Mouse (Mus musculus): ENCODE results near the gene Clec11a.
A peak's percentile ranks its signal among the peaks of the same experiment; 100 is the strongest.

Clec11a gene

DNA sequence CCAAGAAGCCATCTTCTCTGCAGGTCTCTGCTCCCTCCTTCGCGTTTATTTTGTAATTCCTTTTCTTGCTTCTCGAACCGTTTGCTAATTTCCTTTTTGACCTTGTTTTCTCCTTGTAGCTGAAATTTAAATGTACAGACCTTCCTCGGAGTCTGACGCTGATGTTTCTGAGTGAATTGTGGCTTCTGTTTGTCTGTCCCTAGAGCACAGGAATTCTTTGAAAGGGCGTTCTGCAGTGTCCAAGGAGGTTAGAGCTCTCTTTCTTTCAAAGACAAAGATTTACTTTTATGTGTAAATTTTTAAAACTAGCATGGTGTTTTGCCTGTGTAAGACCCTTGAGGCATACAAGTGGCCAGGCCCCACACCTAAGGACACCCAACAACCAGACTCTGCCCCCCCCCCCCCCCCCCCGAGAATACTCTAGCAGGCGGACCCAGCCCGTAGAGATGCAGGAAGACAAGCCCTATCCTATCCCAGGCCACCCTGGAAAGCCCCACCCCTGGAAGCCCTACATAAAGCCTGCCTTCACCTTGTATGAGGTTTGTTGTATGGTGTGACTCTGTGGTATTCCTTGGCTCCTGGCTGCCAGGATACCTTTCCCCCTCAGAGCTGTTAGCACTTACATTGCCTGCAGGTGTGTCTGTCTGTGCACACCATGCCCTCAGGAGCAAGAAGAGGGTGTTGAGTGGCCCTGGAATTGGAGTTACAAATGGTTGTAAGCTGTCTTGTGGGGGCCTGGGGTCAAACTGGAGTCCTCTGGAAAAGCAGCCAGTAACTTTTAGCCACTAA lies 30.0 kb downstream of the Clec11a start:
- no peak for DNase-seq

DNA sequence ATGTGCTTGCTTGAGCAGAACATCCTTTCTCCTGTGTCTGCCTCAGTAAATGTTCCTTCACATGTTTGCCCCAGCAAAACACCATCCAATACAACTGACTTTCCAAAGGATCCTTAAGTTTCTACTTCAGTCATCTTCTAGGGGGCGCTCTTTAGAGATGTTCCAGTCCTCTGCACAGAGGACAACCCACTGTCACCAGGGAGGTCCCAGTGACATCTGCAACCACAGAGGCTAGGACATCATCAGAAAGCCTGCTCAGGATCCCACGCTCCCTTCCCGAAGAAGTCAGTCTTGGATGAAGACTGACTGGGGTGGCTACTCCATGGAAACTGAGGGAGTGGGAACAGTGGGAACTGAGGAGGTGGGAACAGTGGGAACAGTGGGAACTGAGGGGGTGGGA lies 31.2 kb downstream of the Clec11a start:
- no peak for DNase-seq

DNA sequence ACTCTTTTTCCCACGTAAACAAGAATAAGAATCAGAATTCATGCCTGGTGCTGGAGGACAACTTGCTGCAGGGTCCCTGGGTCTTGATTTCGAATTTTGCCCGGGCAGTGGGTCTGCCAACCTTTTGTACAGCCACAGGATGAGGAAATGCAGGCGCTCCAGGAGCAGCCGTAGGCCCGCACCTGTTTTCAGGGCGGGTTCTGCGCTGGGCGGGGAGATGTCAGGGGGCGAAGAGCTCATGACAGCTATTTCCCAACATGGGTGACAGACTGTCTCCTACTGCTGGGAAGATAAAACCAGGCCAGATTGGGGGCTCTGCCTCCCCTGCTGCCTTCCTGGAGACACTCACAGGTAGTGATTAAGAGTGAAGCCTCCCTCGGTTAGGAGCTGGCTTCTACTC lies 32.6 kb downstream of the Clec11a start:
- DNase-seq, result no peak

DNA sequence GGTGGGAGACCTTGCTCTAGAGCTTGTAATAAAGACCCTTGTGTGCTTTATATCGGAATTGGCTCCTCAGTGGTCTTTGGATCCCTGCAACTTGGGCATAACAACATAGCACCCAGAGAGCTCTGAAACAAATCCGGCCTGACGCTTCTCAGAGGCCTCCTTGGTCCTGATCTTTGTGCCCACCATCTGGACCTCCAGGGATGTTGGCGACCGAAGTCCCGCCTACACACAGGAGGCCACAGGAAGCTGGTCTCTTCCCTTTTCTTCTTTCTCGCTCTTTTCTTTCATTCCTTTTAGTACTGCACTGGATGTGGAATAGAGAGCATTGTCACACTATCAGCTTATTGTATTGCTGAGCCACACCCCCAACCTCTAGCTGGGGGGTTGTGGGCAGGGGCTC lies 33.3 kb downstream of the Clec11a start:
- no peak for DNase-seq

DNA sequence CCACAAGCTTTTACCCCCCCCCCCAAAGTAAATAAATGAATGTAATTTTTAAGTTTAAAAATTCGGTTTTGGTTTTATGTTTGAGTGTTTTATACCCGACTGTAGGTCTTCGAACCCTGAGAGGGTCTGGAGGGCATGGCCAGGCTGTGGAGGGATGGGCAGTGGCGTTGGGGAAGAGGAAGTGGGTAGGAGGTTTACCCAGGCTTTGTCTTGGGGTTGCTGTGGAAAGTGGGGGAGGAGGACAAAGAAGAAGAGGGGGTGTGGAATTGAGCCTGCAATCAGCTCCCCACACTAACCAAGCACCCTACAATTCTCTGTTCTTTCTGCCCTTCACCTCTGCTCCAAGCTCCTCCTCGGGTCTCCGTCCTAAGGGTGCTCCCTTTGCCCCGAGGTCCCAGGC lies 34.2 kb downstream of the Clec11a start:
- DNase-seq, result no peak

DNA sequence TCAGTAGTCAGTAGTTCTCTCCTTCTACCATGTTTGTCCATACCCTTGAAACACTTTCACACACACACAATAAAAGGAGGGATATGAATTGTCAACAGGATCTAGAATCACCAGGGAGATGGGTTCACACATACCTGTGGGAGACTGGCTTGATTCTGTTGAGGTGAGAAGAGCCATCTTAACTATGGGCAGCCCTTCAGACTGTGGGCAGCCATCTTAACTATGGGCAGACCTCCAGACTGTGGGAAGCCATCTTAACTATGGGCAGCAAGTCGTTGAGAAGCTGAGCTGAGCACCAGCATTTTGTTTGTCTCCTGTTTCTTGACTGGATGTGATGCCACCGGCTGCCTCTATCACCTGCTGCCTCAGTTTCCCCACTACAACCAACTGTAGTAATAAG lies 35.4 kb downstream of the Clec11a start:
- DNase-seq, result peak in 1 of 2 experiments; percentile 45

DNA sequence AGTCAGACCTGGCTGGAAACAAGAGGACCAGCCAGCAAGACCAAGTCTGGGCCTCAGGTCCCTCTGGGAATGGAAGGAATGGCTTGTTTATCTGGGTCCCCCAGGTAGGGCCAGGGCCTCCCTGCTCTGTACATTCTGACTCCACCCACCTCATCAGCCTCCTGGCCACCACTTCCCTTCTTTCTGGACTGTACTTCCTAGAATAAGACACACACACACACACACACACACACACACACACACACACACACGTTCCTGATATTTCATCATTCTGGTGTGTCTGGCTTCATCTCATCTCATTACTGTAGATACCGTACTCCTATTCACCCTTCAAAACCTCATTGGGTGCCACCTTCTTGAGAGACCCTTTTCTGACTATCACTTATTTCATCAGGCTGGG lies 37.3 kb downstream of the Clec11a start:
- no peak for DNase-seq

DNA sequence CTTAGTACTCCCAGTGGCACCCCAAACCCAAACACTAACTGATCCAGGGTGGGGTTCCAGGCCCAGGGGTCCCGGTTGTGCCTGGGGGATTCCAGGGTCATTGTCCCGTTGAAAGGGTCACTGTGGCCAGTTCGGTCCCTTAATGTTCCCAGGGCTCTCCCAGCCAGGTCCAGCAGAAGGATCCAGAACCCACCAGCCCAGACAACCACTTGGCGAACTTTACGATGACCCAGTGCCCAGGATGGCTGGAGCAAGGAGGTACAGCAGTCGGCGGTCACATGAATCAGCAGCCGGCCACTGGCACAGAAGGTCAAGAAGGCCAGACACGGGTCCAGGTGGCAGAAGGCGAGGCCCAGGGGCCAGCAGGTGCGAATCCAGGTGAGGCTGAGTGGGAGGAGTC lies 38.6 kb downstream of the Clec11a start:
- no peak for DNase-seq

DNA sequence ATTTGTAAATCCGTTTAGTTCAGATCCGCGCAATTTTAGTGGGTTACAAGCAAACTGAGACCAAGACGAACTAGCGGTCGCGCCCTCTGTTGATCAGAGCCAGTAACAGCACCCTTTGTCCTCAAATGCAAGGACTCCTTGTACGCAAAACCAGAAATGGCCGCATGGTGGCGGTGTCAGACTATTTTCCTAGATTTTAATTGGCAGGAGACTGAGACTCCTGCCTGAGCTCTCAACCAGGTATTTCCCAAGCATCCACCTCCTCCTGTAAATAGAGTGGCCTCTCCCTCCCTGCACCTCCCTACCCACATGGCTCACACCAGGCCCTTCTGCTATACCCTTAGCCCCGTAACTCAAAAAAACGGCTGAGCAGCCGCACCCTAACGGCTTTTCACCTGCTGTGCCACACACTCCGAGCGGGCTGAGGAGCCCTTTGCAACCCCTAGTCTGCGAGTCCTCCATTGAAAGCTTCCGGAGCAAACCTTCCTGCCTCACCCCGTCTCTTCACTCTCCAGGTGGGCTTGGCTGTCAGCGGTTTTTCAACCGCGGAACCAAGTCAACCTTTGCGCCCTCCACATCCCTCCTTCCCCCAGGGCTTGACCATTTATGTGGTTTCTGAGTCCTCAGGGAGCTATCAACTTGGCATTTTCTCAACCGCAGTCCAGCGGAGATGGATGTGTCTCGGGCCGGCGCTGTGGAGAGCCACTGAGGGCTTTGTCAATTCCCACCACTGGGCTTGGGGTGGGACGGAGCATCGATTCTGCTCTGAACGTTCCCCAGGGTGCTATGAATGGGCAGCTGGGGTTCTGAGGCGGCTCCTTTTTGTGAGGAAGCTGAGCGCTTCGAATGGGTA lies 43.7 kb downstream of the Clec11a start:
- DNase-seq, result peak; percentile 98 to 99

DNA sequence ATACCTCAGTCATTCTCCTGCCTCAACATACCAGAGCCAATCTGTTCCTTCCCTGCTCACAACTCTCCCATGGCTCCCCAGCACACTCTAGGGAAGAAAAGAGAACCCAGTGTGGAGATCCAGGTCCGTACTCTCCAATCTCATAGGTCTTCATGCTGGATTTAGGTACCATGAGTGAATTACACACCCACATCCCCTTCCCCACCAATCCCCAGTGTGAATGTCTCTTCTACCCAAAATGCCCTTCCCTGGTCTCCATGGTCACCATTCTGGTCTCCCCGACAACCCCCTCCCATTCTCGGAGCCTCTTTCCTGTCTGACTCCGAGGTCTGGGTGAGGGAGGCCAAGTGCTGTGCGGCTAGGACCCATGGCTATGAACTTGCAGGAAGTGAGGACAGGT lies 45.6 kb downstream of the Clec11a start, which contains the start of gene Gm15517:
Gm15517 (plus strand) TSS at position 301 of the 400 bp plus-strand sequence.
- DNase-seq, result no peak

DNA sequence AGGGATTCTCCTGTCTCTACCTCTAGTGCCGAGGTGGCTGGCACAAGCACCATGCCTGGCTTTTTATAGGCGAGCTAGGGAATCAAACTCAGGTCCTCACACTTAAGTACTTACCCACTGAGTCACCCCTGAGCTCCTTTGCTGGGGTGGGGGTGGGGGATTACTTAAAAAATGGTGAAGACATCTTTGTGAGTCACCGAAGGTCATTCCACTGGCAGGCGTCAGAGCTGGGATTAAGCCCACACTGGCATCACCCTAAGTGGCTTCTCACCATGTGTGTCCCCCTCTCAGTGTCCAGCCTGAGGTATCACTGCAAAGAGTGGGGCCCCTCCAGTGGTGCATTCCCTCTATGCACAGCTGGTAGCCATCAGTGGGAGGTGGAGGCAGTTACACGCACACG lies 46.3 kb downstream of the Clec11a start:
- no peak for DNase-seq

DNA sequence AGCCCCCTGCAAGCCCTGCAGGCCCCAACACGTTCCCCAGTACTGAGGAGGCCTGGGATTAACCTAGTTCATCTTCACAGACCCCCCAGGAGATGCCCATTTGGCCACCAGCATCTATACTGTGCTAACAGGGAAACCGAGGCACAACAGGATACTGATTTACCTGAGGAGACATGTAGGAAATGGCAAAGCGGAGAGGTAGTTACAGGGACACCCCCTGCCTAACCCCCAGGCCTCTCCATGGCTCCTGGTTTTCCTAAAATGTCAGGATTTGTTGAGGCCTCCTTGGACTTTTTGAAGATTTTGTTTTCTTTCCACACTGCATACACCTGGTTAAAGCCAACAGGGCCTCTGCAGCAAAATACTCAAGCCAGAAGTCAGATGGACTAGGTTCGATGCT lies 49.4 kb downstream of the Clec11a start, which contains the start of gene Acp4:
Acp4 (minus strand) TSS at position 101 of the 400 bp plus-strand sequence.
- no peak for DNase-seq

DNA sequence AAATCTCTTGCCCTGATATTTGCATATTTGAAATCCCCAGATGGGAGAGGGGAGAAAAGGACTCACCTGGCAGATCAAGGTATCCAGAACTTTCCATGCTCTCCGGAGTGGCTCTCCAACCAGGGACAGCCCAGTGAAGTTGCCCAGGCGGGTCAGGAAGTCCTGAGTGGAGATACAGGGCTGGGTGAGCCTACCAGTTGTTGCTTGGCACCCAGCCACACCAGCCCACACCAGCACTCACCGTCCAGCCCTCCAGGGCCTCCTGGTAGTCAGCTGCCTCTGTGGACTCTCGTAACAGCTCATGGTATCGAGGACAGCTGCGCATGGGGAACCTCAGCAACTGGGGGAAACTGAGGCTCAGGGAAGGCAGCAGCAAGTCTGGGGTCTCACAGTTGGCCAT lies 51.8 kb downstream of the Clec11a start:
- DNase-seq, result no peak

DNA sequence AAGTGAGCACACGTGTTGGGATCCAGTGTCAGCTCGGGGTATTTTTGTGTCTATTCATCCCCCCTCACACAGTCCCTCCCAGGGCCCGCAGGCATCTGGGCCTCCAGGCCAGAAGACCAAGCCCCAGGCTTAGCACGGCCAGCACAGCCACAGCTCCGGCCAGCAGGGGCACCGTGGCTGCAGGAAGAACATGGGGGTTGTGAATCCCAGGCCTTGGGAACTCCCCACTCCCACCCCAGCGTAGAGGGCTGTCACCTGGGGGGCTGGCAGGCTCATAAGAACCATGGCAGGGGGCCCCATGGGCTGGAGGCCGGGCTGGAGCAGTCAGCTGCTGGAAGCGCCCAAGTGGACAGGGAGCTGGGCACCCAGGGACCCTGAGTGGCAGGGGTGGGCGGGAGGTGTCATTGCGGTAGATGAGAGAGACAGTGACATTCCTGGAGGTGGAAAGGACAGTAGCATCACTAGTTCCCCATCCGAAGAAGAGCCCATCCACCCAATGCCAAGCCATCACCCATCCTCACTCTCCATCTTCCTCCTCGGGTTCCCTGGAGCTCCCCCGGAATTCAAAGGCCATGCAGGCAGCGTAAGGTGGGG lies 53.6 kb downstream of the Clec11a start:
- no peak for DNase-seq

Data from cerebellum, postnatal 25 days (tissue).